Mouse (Mus musculus) hindbrain, embryonic 12.5 days (tissue): ENCODE results near the gene Vmn2r86. TPM values are rescaled to one million over a fixed set of nuclear protein-coding genes. Genes with fewer than 3 reads are reported as not detected.
"Not testable (repeated sequence)": the region's sequence is repeated elsewhere in the genome, so short reads cannot be mapped to it uniquely, and the experiment has no call there.

ENCODE experiments used
- ATAC-seq: fragments of 200-750 bp; cut with Nextera tagmentation; 2 replicates; pipeline ENCODE4 v1.8.0; 2017; ENCODE audit warnings: moderate TSS enrichment; ENCODE audit not compliant: low FRiP score
- H3K27ac ChIP-seq: fragments of 300-500 bp; sonication (generic); 2 replicates; pipeline ENCODE4 v1.5.1; 2016; ENCODE audit warnings: mild to moderate bottlenecking
- H3K27me3 ChIP-seq: fragments of 300-500 bp; sonication (generic); 2 replicates; pipeline ENCODE4 v1.6.1; 2016; ENCODE audit warnings: mild to moderate bottlenecking
- H3K36me3 ChIP-seq: fragments of 300-500 bp; sonication (generic); 2 replicates; pipeline ENCODE4 v1.6.1; 2016; ENCODE audit warnings: mild to moderate bottlenecking
- H3K4me1 ChIP-seq: fragments of 300-500 bp; sonication (generic); 2 replicates; pipeline ENCODE4 v1.6.1; 2016
- H3K4me2 ChIP-seq: fragments of 300-500 bp; sonication (generic); replicated peaks from 2 replicates; pipeline ENCODE4 v1.6.1; 2016; ENCODE audit warnings: mild to moderate bottlenecking
- H3K4me3 ChIP-seq: fragments of 300-500 bp; sonication (generic); 2 replicates; pipeline ENCODE4 v1.5.1; 2016; ENCODE audit warnings: mild to moderate bottlenecking
- H3K9ac ChIP-seq: fragments of 300-500 bp; sonication (generic); 2 replicates; pipeline ENCODE4 v1.6.1; 2016; ENCODE audit warnings: mild to moderate bottlenecking, moderate library complexity
- H3K9me3 ChIP-seq: fragments of 300-500 bp; sonication (generic); replicated peaks from 2 replicates; pipeline ENCODE4 v1.6.1; 2016; ENCODE audit warnings: mild to moderate bottlenecking
- WGBS: fragments of 180-500 bp; shearing (Covaris S2); methylation state at CpG from one replicate; pipeline ENCODE4 v1.1.7; 2016; 5-methylcytosine and 5-hydroxymethylcytosine counted together
- polyA plus RNA-seq: library from polyadenylated mRNA; unstranded; fragments of >200 nt; fragmentation: Nextera tagmentation; extraction: Ambion mirVana; gene quantifications from 2 replicates; pipeline ENCODE4 v1.2.1, GENCODE M21; 2016

Gene Vmn2r86
- 0.03 TPM in 1 of 2 replicates, not detected in the other for polyA plus RNA-seq

GRCm38 (mm10) chr10:130455950-130456349, at the start of gene Vmn2r86:
Gene Vmn2r86 (minus strand): TSS chr10:130456050.
- H3K36me3 ChIP-seq, H3K27me3 ChIP-seq, H3K9ac ChIP-seq, ATAC-seq, H3K9me3 ChIP-seq, H3K4me1 ChIP-seq, H3K4me2 ChIP-seq, H3K27ac ChIP-seq, H3K4me3 ChIP-seq: not testable (repeated sequence)
- WGBS: 86% methylated on average over 1 of the region's 1 CpGs

- ATAC-seq: no peak
- no peak within 1 kb of the TSS for H3K27ac ChIP-seq
- H3K4me2 ChIP-seq: no peak within 1 kb of the TSS
- H3K36me3 ChIP-seq: no peaks in the 10 kb centered on the region
- no peak within 1 kb of the TSS for H3K9ac ChIP-seq
- no peaks in the 10 kb centered on the region for H3K9me3 ChIP-seq
- H3K4me3 ChIP-seq: no peak within 1 kb of the TSS
- H3K4me1 ChIP-seq: no peaks in the 10 kb centered on the region
- H3K27me3 ChIP-seq: no peaks in the 10 kb centered on the region
These were observed 41.4 kb upstream of the Vmn2r86 start, which contains the start of gene Vmn2r87 for GRCm38 (mm10) chr10:130497296-130497695. Gene Vmn2r87 (minus strand): TSS chr10:130497396.

- ATAC-seq: peak; percentile 99
- Histone ChIP-seq H3K36me3 (no peaks in the 10 kb centered on the region), H3K27me3 (no peaks in the 10 kb centered on the region), H3K9me3 (no peaks in the 10 kb centered on the region), H3K9ac (peak overlapping the region; percentile 66), H3K4me2 (peak overlapping the region; percentile 76), H3K27ac (no peak overlapping the region), H3K4me1 (no peaks in the 10 kb centered on the region), H3K4me3 (peak overlapping the region; percentile 47)
- 6% methylated on average over 36 of the region's 36 CpGs for WGBS
These were observed 14.5 kb upstream of the Vmn2r86 start for GRCm38 (mm10) chr10:130470311-130470760.

GRCm38 (mm10) chr10:130444776-130445175, 11.1 kb downstream of the Vmn2r86 start:
- H3K27me3 ChIP-seq: no peaks in the 10 kb centered on the region
- H3K36me3 ChIP-seq: no peaks in the 10 kb centered on the region
- 90% methylated on average over 21 of the region's 21 CpGs for WGBS
- H3K27ac ChIP-seq: no peak overlapping the region
- H3K9ac ChIP-seq: no peak overlapping the region
- H3K4me3 ChIP-seq: no peak overlapping the region
- H3K4me2 ChIP-seq: no peak overlapping the region
- ATAC-seq: no peak
- no peaks in the 10 kb centered on the region for H3K4me1 ChIP-seq
- no peaks in the 10 kb centered on the region for H3K9me3 ChIP-seq

GRCm38 (mm10) chr10:130434185-130434898, 21.5 kb downstream of the Vmn2r86 start:
- H3K27ac ChIP-seq, H3K4me2 ChIP-seq, H3K4me1 ChIP-seq, ATAC-seq, H3K27me3 ChIP-seq, H3K9me3 ChIP-seq, H3K36me3 ChIP-seq, H3K4me3 ChIP-seq, H3K9ac ChIP-seq: not testable (repeated sequence)
- 85% methylated on average over 11 of the region's 11 CpGs for WGBS

GRCm38 (mm10) chr10:130429603-130430002, 26.2 kb downstream of the Vmn2r86 start, which contains the start of gene Vmn2r85:
Gene Vmn2r85 (minus strand): TSS chr10:130429703.
- not testable (repeated sequence) for H3K36me3 ChIP-seq, H3K9ac ChIP-seq

GRCm38 (mm10) chr10:130422368-130422767, 33.5 kb downstream of the Vmn2r86 start:
- not testable (repeated sequence) for H3K27me3 ChIP-seq, H3K9me3 ChIP-seq, H3K27ac ChIP-seq, ATAC-seq, H3K36me3 ChIP-seq, H3K4me3 ChIP-seq, H3K4me2 ChIP-seq, H3K4me1 ChIP-seq, H3K9ac ChIP-seq
- 84% methylated on average over 2 of the region's 2 CpGs for WGBS

More at GRCm38 (mm10) chr10:130429603-130430002, 26.2 kb downstream of the Vmn2r86 start, which contains the start of gene Vmn2r85:
- H3K27me3 ChIP-seq, ATAC-seq, H3K4me1 ChIP-seq, H3K4me3 ChIP-seq, H3K9me3 ChIP-seq, H3K27ac ChIP-seq, H3K4me2 ChIP-seq: not testable (repeated sequence)

- Histone ChIP-seq H3K27me3 (no peaks in the 10 kb centered on the region), H3K4me2 (no peak overlapping the region), H3K9ac (no peak overlapping the region), H3K36me3 (no peaks in the 10 kb centered on the region), H3K27ac (no peak overlapping the region), H3K9me3 (no peaks in the 10 kb centered on the region), H3K4me3 (no peak overlapping the region), H3K4me1 (no peaks in the 10 kb centered on the region)
- no peak for ATAC-seq
- WGBS: 80% methylated on average over 3 of the region's 3 CpGs
These were observed 35.4 kb downstream of the Vmn2r86 start for GRCm38 (mm10) chr10:130420401-130420800.

GRCm38 (mm10) chr10:130419954-130420353, 35.9 kb downstream of the Vmn2r86 start:
- H3K4me2 ChIP-seq, H3K27ac ChIP-seq, ATAC-seq, H3K9ac ChIP-seq, H3K4me1 ChIP-seq, H3K27me3 ChIP-seq, H3K9me3 ChIP-seq, H3K4me3 ChIP-seq, H3K36me3 ChIP-seq: not testable (repeated sequence)
- 44% methylated on average over 2 of the region's 2 CpGs for WGBS

GRCm38 (mm10) chr10:130416352-130416751, 39.5 kb downstream of the Vmn2r86 start:
- not testable (repeated sequence) for H3K4me2 ChIP-seq, H3K9me3 ChIP-seq, H3K9ac ChIP-seq, H3K27me3 ChIP-seq, H3K27ac ChIP-seq, H3K4me3 ChIP-seq, H3K36me3 ChIP-seq, ATAC-seq, H3K4me1 ChIP-seq

GRCm38 (mm10) chr10:130412167-130412698, 43.6 kb downstream of the Vmn2r86 start:
- H3K4me3 ChIP-seq, H3K4me1 ChIP-seq, H3K27ac ChIP-seq, H3K9ac ChIP-seq, H3K36me3 ChIP-seq, H3K4me2 ChIP-seq, H3K27me3 ChIP-seq, H3K9me3 ChIP-seq: not testable (repeated sequence)
- WGBS: 70% methylated on average over 23 of the region's 35 CpGs
- peak; percentile 50; the same call in 1 of the 2 replicates for ATAC-seq

GRCm38 (mm10) chr10:130394232-130394631, 61.6 kb downstream of the Vmn2r86 start, which contains the start of gene Vmn2r84:
Gene Vmn2r84 (minus strand): TSS chr10:130394332.
- Histone ChIP-seq H3K4me1 (no peaks in the 10 kb centered on the region), H3K9me3 (no peaks in the 10 kb centered on the region), H3K9ac (no peak within 1 kb of the TSS), H3K36me3 (no peaks in the 10 kb centered on the region), H3K4me2 (no peak within 1 kb of the TSS), H3K27me3 (no peaks in the 10 kb centered on the region), H3K4me3 (no peak within 1 kb of the TSS), H3K27ac (no peak within 1 kb of the TSS)
- no peak for ATAC-seq
